Comparison of ENCODE assay signal across 8 mouse cellular contexts in the genomic region with DNA sequence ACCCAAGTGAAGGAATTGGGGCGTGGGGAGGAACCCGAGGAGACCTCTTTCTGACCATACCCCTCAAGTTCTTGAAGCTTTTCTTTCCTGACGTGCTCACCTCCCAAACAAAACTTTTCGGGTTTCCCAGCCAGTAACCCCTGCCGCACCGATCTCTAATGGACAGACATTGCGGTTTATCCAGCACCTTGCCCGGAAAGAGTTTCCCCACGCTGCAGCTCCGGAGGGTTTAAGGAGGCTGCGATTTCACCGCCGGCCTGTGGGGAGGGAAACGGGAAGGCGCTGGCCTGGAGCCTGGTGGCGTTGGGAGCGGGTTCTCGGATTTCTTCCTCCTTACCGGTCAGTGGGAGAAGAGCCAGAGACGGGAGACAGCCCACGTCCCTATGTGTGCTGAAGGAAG. TPM values are rescaled to one million over a fixed set of nuclear protein-coding genes. Genes with fewer than 3 reads are reported as not detected.
DNase-seq lines count a peak whose midpoint lies in the region; ATAC-seq and TF ChIP-seq lines count a peak whose summit lies in the region.

No protein-coding gene starts in this region.

- ATAC-seq in intestine, embryonic 14.5 days (replicated peaks; ENCODE audit: low FRiP score, low TSS enrichment, low read depth) = no peak
- no peak for ATAC-seq in neural tube, embryonic 13.5 days (ENCODE audit: low read depth)

- DNase-seq in adrenal gland, postnatal 10 days = peak; percentile 38
- DNase-seq in adrenal gland, postnatal 4 days (ENCODE audit: low spot score in 2 of 2) = no peak
- peak; percentile 14 for DNase-seq in lung, postnatal 10 days
- DNase-seq in lung, adult 2 months = no peak
- DNase-seq in intestine, embryonic 14.5 days (ENCODE audit: low spot score) = peak; percentile 69
- no peak for DNase-seq in thymus, postnatal 4 days
- no peak for DNase-seq in left cerebral cortex, adult 8-10 months (ENCODE audit: low spot score in 2 of 2)

- TF ChIP-seq CTCF in lung, adult 2 months (IDR thresholded peaks at IDR 0.05; ENCODE audit: insufficient read depth, low read length) = no peak

- 1% methylated on average over 21 of the region's 21 CpGs for WGBS in lung, adult 2 months
- under 1% methylated on average over 21 of the region's 21 CpGs for WGBS in intestine, embryonic 14.5 days
- WGBS in neural tube, embryonic 13.5 days = under 1% methylated on average over 21 of the region's 21 CpGs

- H3K36me3 ChIP-seq in intestine, embryonic 14.5 days (ENCODE audit: control insufficient read depth, insufficient read depth, low read length) = no peaks in the 10 kb centered on the region
- no peaks in the 10 kb centered on the region for H3K36me3 ChIP-seq in neural tube, embryonic 13.5 days

- H3K4me2 ChIP-seq in intestine, embryonic 14.5 days (ENCODE audit: low read length) = peak overlapping the region; percentile 33
- H3K4me2 ChIP-seq in neural tube, embryonic 13.5 days = peak overlapping the region; percentile 34

- peaks cover 97% of the 10 kb centered on the region for H3K27me3 ChIP-seq in intestine, embryonic 14.5 days (replicated peaks; ENCODE audit: control insufficient read depth, insufficient read depth, low read length)
- H3K27me3 ChIP-seq in neural tube, embryonic 13.5 days = peaks cover 99% of the 10 kb centered on the region

- no peak overlapping the region for H3K9ac ChIP-seq in intestine, embryonic 14.5 days (ENCODE audit: low read length)
- no peak overlapping the region for H3K9ac ChIP-seq in neural tube, embryonic 13.5 days

- H3K4me1 ChIP-seq in lung, adult 2 months (ENCODE audit: control insufficient read depth, insufficient read depth, low read length) = no peaks in the 10 kb centered on the region
- 0 out of 2 replicates have a peak, but pooled peaks cover 3% of the 10 kb centered on the region for H3K4me1 ChIP-seq in intestine, embryonic 14.5 days (replicated peaks; ENCODE audit: control insufficient read depth, insufficient read depth, low read length)
- H3K4me1 ChIP-seq in neural tube, embryonic 13.5 days (replicated peaks) = peaks cover 4% of the 10 kb centered on the region; the same call in 1 of the 2 replicates

- H3K4me3 ChIP-seq in lung, adult 2 months (replicated peaks; ENCODE audit: extremely low read depth, low read depth, low read length) = no peak overlapping the region
- peak overlapping the region; percentile 8; the same call in 1 of the 2 replicates for H3K4me3 ChIP-seq in intestine, embryonic 14.5 days (ENCODE audit: low read depth, low read length)
- peak overlapping the region; percentile 16 for H3K4me3 ChIP-seq in neural tube, embryonic 13.5 days

- no peak overlapping the region for H3K27ac ChIP-seq in intestine, embryonic 14.5 days (ENCODE audit: low read depth)
- H3K27ac ChIP-seq in neural tube, embryonic 13.5 days (replicated peaks) = no peak overlapping the region

- no peak for TF ChIP-seq POLR2A in lung, adult 2 months (IDR thresholded peaks at IDR 0.05; ENCODE audit: borderline replicate concordance, extremely low read depth, low read depth, low read length)

- H3K9me3 ChIP-seq in intestine, embryonic 14.5 days (ENCODE audit: control insufficient read depth, low read length) = no peaks in the 10 kb centered on the region
- no peaks in the 10 kb centered on the region for H3K9me3 ChIP-seq in neural tube, embryonic 13.5 days

RNA-seq across cellular contexts. Expression of a gene that starts 5.9 kb away (rescaled TPM):
- under 1 TPM; 0.18 to 0.64 TPM for total RNA-seq in adrenal gland, postnatal 10 days (2021)
- total RNA-seq in adrenal gland, postnatal 4 days (2021) = under 1 TPM; 0.25 to 0.59 TPM
- polyA plus RNA-seq in lung, adult 2 months (2012; rRNA removed) = not detected in 2 replicates
- not detected in 2 replicates for polyA plus RNA-seq in intestine, embryonic 14.5 days (2014; fragmentation: Nextera tagmentation; extraction: Ambion mirVana)
- polyA plus RNA-seq in neural tube, embryonic 13.5 days (2015; fragmentation: Nextera tagmentation; extraction: Ambion mirVana) = 1.4 and 1.6 TPM in 2 replicates
- total RNA-seq in left cerebral cortex, adult 8-10 months (2022) = not detected

Comparison
In these comparisons a context has a peak if more than half of its experiments do, and no peak if none do; other contexts are left out.
1. DNase-seq: peak in adrenal gland, postnatal 10 days (single experiment), lung, postnatal 10 days (single experiment) and intestine, embryonic 14.5 days (single experiment); none in adrenal gland, postnatal 4 days (0 of 2), lung, adult 2 months (single experiment), thymus, postnatal 4 days (single experiment) and left cerebral cortex, adult 8-10 months (0 of 2).